Mouse (Mus musculus): ENCODE measurements around the gene Mlst8. TPM values are rescaled to one million over a fixed set of nuclear protein-coding genes. Genes with fewer than 3 reads are reported as not detected.

Gene Mlst8
- total and polyA plus RNA-seq, 3 experiments, result 7.0 to 17.2 (median 7.1) TPM

DNA sequence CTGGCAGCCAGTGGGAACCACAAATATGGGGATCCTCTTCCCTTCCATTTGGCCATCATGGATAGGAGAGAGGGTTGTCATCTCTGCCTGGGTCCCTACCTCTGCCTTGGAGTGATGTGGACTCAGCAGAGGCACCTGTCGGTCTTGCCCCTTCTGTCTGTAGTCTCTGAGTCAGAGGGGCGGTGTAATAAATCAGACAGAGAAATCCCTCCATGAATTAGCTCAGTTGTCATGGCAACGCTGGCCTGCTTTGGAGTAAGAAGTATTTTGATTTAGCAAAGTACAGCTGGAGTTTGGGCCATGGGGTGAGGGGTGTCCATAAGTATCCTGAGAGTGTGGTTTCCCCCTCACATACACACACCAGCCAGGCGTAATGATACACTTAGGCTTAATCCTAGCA is 11.5 kb upstream of the Mlst8 start:
- H3K36me3 ChIP-seq (replicated peaks), result no peaks in the 10 kb centered on the region
- H3K9me3 ChIP-seq (replicated peaks), result peaks cover 9% of the 10 kb centered on the region
- no peak for ATAC-seq (ENCODE audit: extremely low read depth, insufficient number of reproducible peaks, low FRiP score, poor library complexity, severe bottlenecking)

DNA sequence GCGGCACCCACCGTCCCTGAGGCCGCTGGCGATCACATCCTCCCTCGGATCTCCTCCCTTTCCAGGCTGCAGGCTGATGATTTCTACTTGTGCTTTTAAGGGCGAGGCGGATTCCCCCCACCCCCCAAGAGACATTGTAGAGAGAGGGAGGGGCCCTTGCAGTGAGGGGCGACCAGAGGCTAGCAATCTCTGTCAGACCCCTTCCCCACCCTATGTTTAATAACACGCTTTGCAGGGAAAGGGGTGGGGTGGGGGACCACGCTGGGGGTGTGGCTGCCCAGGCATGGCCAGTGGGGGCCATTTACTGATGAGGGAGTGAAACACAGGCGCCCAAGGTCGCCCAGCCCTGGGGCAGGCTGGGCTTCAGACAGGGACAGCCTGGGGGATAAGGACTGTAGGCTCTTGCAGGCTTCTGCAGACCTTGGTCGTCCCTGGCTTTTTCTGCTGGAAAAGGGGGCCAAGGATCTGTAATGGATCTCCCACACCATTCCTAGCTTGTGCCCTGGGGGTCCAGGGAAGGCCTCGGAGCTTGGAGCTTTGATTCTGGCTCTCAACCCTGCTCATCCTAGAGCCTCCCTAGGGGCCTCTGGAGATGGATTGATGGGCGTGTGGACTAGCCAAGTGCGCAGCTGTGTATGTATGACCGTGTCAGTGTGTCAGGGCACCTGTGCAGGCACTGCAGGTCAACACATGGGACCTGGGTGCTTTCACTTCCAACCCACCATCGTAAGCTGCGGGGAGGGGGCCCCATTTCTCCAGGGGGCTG is 10.6 kb upstream of the Mlst8 start:
- no peak for DNase-seq (ENCODE audit: low spot score)
- ATAC-seq (ENCODE audit: extremely low read depth, insufficient number of reproducible peaks, low FRiP score, poor library complexity, severe bottlenecking), result no peak
- H3K4me1 ChIP-seq (ENCODE audit: insufficient read depth, low read depth, low read length), result peaks cover 13% of the 10 kb centered on the region
- H3K4me3 ChIP-seq (ENCODE audit: low read depth, low read length), result peak overlapping the region; percentile 27; the same call in 1 of the 2 replicates
- H3K36me3 ChIP-seq (replicated peaks), result no peaks in the 10 kb centered on the region
- H3K27me3 ChIP-seq (ENCODE audit: insufficient read depth, low read length), result peaks cover 57% of the 10 kb centered on the region
- H3K9me3 ChIP-seq (replicated peaks), result peaks cover 9% of the 10 kb centered on the region
- TF ChIP-seq GATA2 (IDR thresholded peaks at IDR 0.05; ENCODE audit: borderline replicate concordance, low read depth, low read length) (no peak), CTCF (IDR thresholded peaks at IDR 0.05; ENCODE audit: low read depth, low read length) (no peak), TAL1 (conservative IDR thresholded peaks at IDR 0.05; ENCODE audit: low read depth, low read length) (no peak), POLR2AphosphoS5 (IDR thresholded peaks at IDR 0.05; ENCODE audit: insufficient replicate concordance, low read depth, low read length) (no peak), GATA1 (IDR thresholded peaks at IDR 0.05; ENCODE audit: borderline replicate concordance, low read length) (no peak)

More for the DNA sequence above, 11.5 kb upstream of the Mlst8 start:
- DNase-seq (ENCODE audit: low spot score), result no peak
- Histone ChIP-seq H3K27me3 (ENCODE audit: insufficient read depth, low read length) (peaks cover 50% of the 10 kb centered on the region), H3K4me3 (ENCODE audit: low read depth, low read length) (no peak overlapping the region), H3K4me1 (ENCODE audit: insufficient read depth, low read depth, low read length) (peaks cover 10% of the 10 kb centered on the region)
- no peak for TF ChIP-seq TAL1 (conservative IDR thresholded peaks at IDR 0.05; ENCODE audit: low read depth, low read length)
- TF ChIP-seq GATA1 (IDR thresholded peaks at IDR 0.05; ENCODE audit: borderline replicate concordance, low read length), result no peak
- TF ChIP-seq GATA2 (IDR thresholded peaks at IDR 0.05; ENCODE audit: borderline replicate concordance, low read depth, low read length), result no peak
- TF ChIP-seq CTCF (IDR thresholded peaks at IDR 0.05; ENCODE audit: low read depth, low read length), result no peak
- no peak for TF ChIP-seq POLR2AphosphoS5 (IDR thresholded peaks at IDR 0.05; ENCODE audit: insufficient replicate concordance, low read depth, low read length)

DNA sequence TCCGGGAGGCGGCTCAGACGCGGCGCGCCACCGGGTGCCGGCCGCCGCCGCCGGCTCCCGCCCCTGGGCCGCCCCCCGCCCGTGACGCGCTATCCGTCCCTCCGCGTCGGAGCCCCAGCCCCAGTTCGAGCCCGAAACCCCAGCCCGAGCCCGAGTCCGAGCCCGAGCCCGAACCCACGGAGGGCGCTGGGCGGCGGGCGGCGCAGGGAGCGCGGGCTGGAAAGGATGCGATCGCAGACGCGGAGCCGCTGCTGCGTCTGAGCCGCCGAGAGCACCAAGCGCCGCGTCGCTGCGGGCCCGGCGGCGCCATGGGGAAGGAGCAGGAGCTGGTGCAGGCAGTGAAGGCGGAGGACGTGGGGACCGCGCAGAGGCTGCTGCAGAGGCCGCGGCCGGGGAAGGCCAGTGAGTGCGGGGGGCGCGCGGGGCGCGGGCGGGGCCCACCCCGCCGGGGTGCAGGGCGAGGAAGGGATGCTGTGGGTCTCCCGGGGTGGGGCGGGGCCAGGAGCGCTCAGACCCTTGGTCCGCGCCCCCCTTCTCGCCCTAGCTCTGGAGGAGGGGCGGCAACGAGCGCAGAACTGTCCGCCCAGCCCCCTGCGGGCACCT is 9.9 kb upstream of the Mlst8 start:
- Histone ChIP-seq H3K4me3 (ENCODE audit: low read depth, low read length) (peak overlapping the region; percentile 27; the same call in 1 of the 2 replicates), H3K36me3 (replicated peaks) (no peaks in the 10 kb centered on the region), H3K27me3 (ENCODE audit: insufficient read depth, low read length) (peaks cover 59% of the 10 kb centered on the region), H3K9me3 (replicated peaks) (peaks cover 9% of the 10 kb centered on the region), H3K4me1 (ENCODE audit: insufficient read depth, low read depth, low read length) (peaks cover 13% of the 10 kb centered on the region)
- TF ChIP-seq GATA2 (IDR thresholded peaks at IDR 0.05; ENCODE audit: borderline replicate concordance, low read depth, low read length) (no peak), TAL1 (conservative IDR thresholded peaks at IDR 0.05; ENCODE audit: low read depth, low read length) (no peak), CTCF (IDR thresholded peaks at IDR 0.05; ENCODE audit: low read depth, low read length) (no peak), POLR2AphosphoS5 (IDR thresholded peaks at IDR 0.05; ENCODE audit: insufficient replicate concordance, low read depth, low read length) (no peak), GATA1 (IDR thresholded peaks at IDR 0.05; ENCODE audit: borderline replicate concordance, low read length) (no peak)
- DNase-seq (ENCODE audit: low spot score), result no peak
- no peak for ATAC-seq (ENCODE audit: extremely low read depth, insufficient number of reproducible peaks, low FRiP score, poor library complexity, severe bottlenecking)

- no peak for ATAC-seq (ENCODE audit: extremely low read depth, insufficient number of reproducible peaks, low FRiP score, poor library complexity, severe bottlenecking)
- H3K4me3 ChIP-seq (ENCODE audit: low read depth, low read length), result peak within 1 kb of the TSS; percentile 27; the same call in 1 of the 2 replicates
- DNase-seq (ENCODE audit: low spot score), result no peak
- peaks cover 13% of the 10 kb centered on the region for H3K4me1 ChIP-seq (ENCODE audit: insufficient read depth, low read depth, low read length)
- peaks cover 62% of the 10 kb centered on the region for H3K27me3 ChIP-seq (ENCODE audit: insufficient read depth, low read length)
- peaks cover 9% of the 10 kb centered on the region for H3K9me3 ChIP-seq (replicated peaks)
- H3K36me3 ChIP-seq (replicated peaks), result no peaks in the 10 kb centered on the region
- TF ChIP-seq POLR2AphosphoS5 (IDR thresholded peaks at IDR 0.05; ENCODE audit: insufficient replicate concordance, low read depth, low read length), result no peak
- TF ChIP-seq CTCF (IDR thresholded peaks at IDR 0.05; ENCODE audit: low read depth, low read length), result no peak
- no peak for TF ChIP-seq TAL1 (conservative IDR thresholded peaks at IDR 0.05; ENCODE audit: low read depth, low read length)
- TF ChIP-seq GATA1 (IDR thresholded peaks at IDR 0.05; ENCODE audit: borderline replicate concordance, low read length), result no peak
- TF ChIP-seq GATA2 (IDR thresholded peaks at IDR 0.05; ENCODE audit: borderline replicate concordance, low read depth, low read length), result no peak
These were observed 9.3 kb upstream of the Mlst8 start, which contains the start of gene Caskin1 for GRCm38 (mm10) chr17:24488186-24488661. TSS of gene Caskin1 (plus strand) at chr17:24488601.

- Histone ChIP-seq H3K4me1 (ENCODE audit: insufficient read depth, low read depth, low read length) (peaks cover 16% of the 10 kb centered on the region), H3K36me3 (replicated peaks) (no peaks in the 10 kb centered on the region), H3K9me3 (replicated peaks) (peaks cover 9% of the 10 kb centered on the region), H3K27me3 (ENCODE audit: insufficient read depth, low read length) (peaks cover 53% of the 10 kb centered on the region), H3K4me3 (ENCODE audit: low read depth, low read length) (no peak overlapping the region; the same call in 1 of the 2 replicates)
- ATAC-seq (ENCODE audit: extremely low read depth, insufficient number of reproducible peaks, low FRiP score, poor library complexity, severe bottlenecking) (no peak), DNase-seq (ENCODE audit: low spot score) (no peak)
- TF ChIP-seq GATA2 (IDR thresholded peaks at IDR 0.05; ENCODE audit: borderline replicate concordance, low read depth, low read length) (no peak), TAL1 (conservative IDR thresholded peaks at IDR 0.05; ENCODE audit: low read depth, low read length) (no peak), CTCF (IDR thresholded peaks at IDR 0.05; ENCODE audit: low read depth, low read length) (no peak), GATA1 (IDR thresholded peaks at IDR 0.05; ENCODE audit: borderline replicate concordance, low read length) (no peak), POLR2AphosphoS5 (IDR thresholded peaks at IDR 0.05; ENCODE audit: insufficient replicate concordance, low read depth, low read length) (no peak)
These were observed 6.4 kb upstream of the Mlst8 start for GRCm38 (mm10) chr17:24485090-24485860.
